Mouse (Mus musculus): Measurements from ENCODE around the gene Serinc3. TPM values are rescaled to one million over a fixed set of nuclear protein-coding genes. Genes with fewer than 3 reads are reported as not detected.

Gene Serinc3
- polyA plus RNA-seq, 1 experiment: 88.9 TPM

DNA sequence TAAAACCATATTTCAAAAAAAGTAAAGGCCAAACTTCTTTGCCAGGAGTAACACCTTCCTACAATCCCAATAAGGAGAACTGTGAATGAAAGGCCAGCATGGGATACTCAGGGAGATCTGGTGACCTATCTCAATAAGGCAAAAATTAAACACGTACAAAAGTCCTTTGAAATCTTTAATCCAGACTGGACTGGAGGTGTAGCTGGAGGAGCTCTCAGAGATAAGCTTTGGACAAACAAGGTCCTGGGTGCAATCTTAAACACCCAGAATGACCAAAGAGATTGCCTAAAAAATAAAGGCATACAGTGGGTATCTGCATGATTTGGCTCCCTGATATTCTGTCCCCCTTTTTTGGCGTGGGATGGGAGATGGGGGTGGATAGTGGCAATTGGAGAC, 1.4 kb downstream of the Serinc3 start:
- Histone ChIP-seq H3ac (ENCODE audit: control insufficient read depth, insufficient read length) (no peak overlapping the region), H3K4me2 (ENCODE audit: low read depth) (peak overlapping the region; percentile 94), H3K36me3 (ENCODE audit: control insufficient read depth, insufficient read depth) (no peaks in the 10 kb centered on the region), H3K79me2 (ENCODE audit: control insufficient read depth, insufficient read depth) (peaks cover 59% of the 10 kb centered on the region), H3K4me3 (peak overlapping the region; percentile 73), H3K27me3 (ENCODE audit: control insufficient read depth, insufficient read depth, insufficient read length) (no peaks in the 10 kb centered on the region)
- TF ChIP-seq MYOG (IDR thresholded peaks at IDR 0.05; ENCODE audit: control insufficient read depth in 1 of 3, insufficient read depth in 1 of 3, insufficient read length in 2 of 3, low read depth in 2 of 3) (no peak), REST (IDR thresholded peaks at IDR 0.05; ENCODE audit: insufficient read depth, insufficient read length) (no peak), USF1 (IDR thresholded peaks at IDR 0.05; ENCODE audit: low read depth) (no peak), POLR2A (IDR thresholded peaks at IDR 0.05; ENCODE audit: insufficient read length, low read depth) (no peak), MAX (IDR thresholded peaks at IDR 0.05; ENCODE audit: low read depth) (no peak)

- no peak for TF ChIP-seq MAX (IDR thresholded peaks at IDR 0.05; ENCODE audit: low read depth)
- TF ChIP-seq USF1 (IDR thresholded peaks at IDR 0.05; ENCODE audit: low read depth): no peak
- no peak for TF ChIP-seq MYOD1 (IDR thresholded peaks at IDR 0.05; ENCODE audit: control insufficient read depth in 1 of 3, insufficient read length in 2 of 3, low read depth in 2 of 3)
- no peak for TF ChIP-seq REST (IDR thresholded peaks at IDR 0.05; ENCODE audit: insufficient read depth, insufficient read length)
- TF ChIP-seq MYOG (IDR thresholded peaks at IDR 0.05; ENCODE audit: control insufficient read depth in 1 of 3, insufficient read depth in 1 of 3, insufficient read length in 2 of 3, low read depth in 2 of 3): no peak
- no peak for TF ChIP-seq TCF3 (IDR thresholded peaks at IDR 0.05; ENCODE audit: insufficient read length, low read depth)
- no peak for TF ChIP-seq TCF12 (IDR thresholded peaks at IDR 0.05; ENCODE audit: insufficient read depth, poor library complexity, severe bottlenecking)
- no peak for TF ChIP-seq POLR2A (IDR thresholded peaks at IDR 0.05; ENCODE audit: insufficient read length, low read depth)
- no peak for TF ChIP-seq E2F4 (IDR thresholded peaks at IDR 0.05; ENCODE audit: insufficient read depth)
- TF ChIP-seq POLR2AphosphoS2 (IDR thresholded peaks at IDR 0.05; ENCODE audit: insufficient read length, low read depth): no peak
- no peak for TF ChIP-seq CEBPB (IDR thresholded peaks at IDR 0.05; ENCODE audit: insufficient read depth, poor library complexity, severe bottlenecking)
- no peak for TF ChIP-seq SRF (IDR thresholded peaks at IDR 0.05; ENCODE audit: control insufficient read depth, insufficient read length, low read depth)
- Histone ChIP-seq H3K79me2 (ENCODE audit: control insufficient read depth, insufficient read depth) (peaks cover 65% of the 10 kb centered on the region), H3K4me2 (ENCODE audit: low read depth) (peak overlapping the region; percentile 94), H3K36me3 (ENCODE audit: control insufficient read depth, insufficient read depth) (no peaks in the 10 kb centered on the region), H3K27me3 (ENCODE audit: control insufficient read depth, insufficient read depth, insufficient read length) (no peaks in the 10 kb centered on the region), H3K4me3 (peak overlapping the region; percentile 73), H3ac (ENCODE audit: control insufficient read depth, insufficient read length) (no peak overlapping the region)
Observed at GRCm38 (mm10) chr2:163642685-163643575, 2.0 kb downstream of the Serinc3 start.

DNA sequence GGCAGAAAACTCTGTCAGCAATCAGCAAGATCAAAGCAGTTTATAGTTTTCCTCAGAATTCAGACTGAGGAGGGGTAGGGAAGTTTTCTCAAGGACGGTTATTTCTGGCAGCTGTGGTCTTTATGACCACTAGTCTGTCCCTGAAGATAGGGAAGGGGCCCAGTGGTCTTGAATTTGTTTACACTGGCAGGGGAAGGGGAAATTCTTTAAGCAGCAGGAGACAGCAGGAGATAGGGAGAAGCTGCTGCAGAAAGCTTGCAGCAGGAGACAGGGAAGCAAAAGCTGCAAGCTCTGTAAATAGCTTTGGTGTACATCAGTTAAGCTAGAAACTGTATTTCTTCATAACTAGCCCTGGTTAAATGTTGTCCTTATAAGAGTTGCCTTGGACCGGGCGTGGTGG, 3.2 kb downstream of the Serinc3 start:
- H3K4me3 ChIP-seq: no peak overlapping the region
- no peaks in the 10 kb centered on the region for H3K27me3 ChIP-seq (ENCODE audit: control insufficient read depth, insufficient read depth, insufficient read length)
- TF ChIP-seq POLR2AphosphoS2 (IDR thresholded peaks at IDR 0.05; ENCODE audit: insufficient read length, low read depth) (no peak), USF1 (IDR thresholded peaks at IDR 0.05; ENCODE audit: low read depth) (no peak), TCF3 (IDR thresholded peaks at IDR 0.05; ENCODE audit: insufficient read length, low read depth) (no peak), E2F4 (IDR thresholded peaks at IDR 0.05; ENCODE audit: insufficient read depth) (no peak), SRF (IDR thresholded peaks at IDR 0.05; ENCODE audit: control insufficient read depth, insufficient read length, low read depth) (no peak), REST (IDR thresholded peaks at IDR 0.05; ENCODE audit: insufficient read depth, insufficient read length) (no peak), MYOD1 (IDR thresholded peaks at IDR 0.05; ENCODE audit: control insufficient read depth in 1 of 3, insufficient read length in 2 of 3, low read depth in 2 of 3) (no peak), POLR2A (IDR thresholded peaks at IDR 0.05; ENCODE audit: insufficient read length, low read depth) (no peak), MAX (IDR thresholded peaks at IDR 0.05; ENCODE audit: low read depth) (no peak), MYOG (IDR thresholded peaks at IDR 0.05; ENCODE audit: control insufficient read depth in 1 of 3, insufficient read depth in 1 of 3, insufficient read length in 2 of 3, low read depth in 2 of 3) (no peak), TCF12 (IDR thresholded peaks at IDR 0.05; ENCODE audit: insufficient read depth, poor library complexity, severe bottlenecking) (no peak), CEBPB (IDR thresholded peaks at IDR 0.05; ENCODE audit: insufficient read depth, poor library complexity, severe bottlenecking) (no peak)
- peaks cover 78% of the 10 kb centered on the region for H3K79me2 ChIP-seq (ENCODE audit: control insufficient read depth, insufficient read depth)
- peaks cover 2% of the 10 kb centered on the region for H3K36me3 ChIP-seq (ENCODE audit: control insufficient read depth, insufficient read depth)
- peak overlapping the region; percentile 29 for H3K4me2 ChIP-seq (ENCODE audit: low read depth)
- H3ac ChIP-seq (ENCODE audit: control insufficient read depth, insufficient read length): no peak overlapping the region

- Histone ChIP-seq H3K4me2 (ENCODE audit: low read depth) (no peak overlapping the region), H3K36me3 (ENCODE audit: control insufficient read depth, insufficient read depth) (peaks cover 13% of the 10 kb centered on the region), H3K4me3 (no peak overlapping the region), H3K79me2 (ENCODE audit: control insufficient read depth, insufficient read depth) (peaks cover 83% of the 10 kb centered on the region), H3K27me3 (ENCODE audit: control insufficient read depth, insufficient read depth, insufficient read length) (no peaks in the 10 kb centered on the region), H3ac (ENCODE audit: control insufficient read depth, insufficient read length) (no peak overlapping the region)
- no peak for TF ChIP-seq E2F4 (IDR thresholded peaks at IDR 0.05; ENCODE audit: insufficient read depth)
- no peak for TF ChIP-seq POLR2A (IDR thresholded peaks at IDR 0.05; ENCODE audit: insufficient read length, low read depth)
- no peak for TF ChIP-seq REST (IDR thresholded peaks at IDR 0.05; ENCODE audit: insufficient read depth, insufficient read length)
- no peak for TF ChIP-seq USF1 (IDR thresholded peaks at IDR 0.05; ENCODE audit: low read depth)
- no peak for TF ChIP-seq CEBPB (IDR thresholded peaks at IDR 0.05; ENCODE audit: insufficient read depth, poor library complexity, severe bottlenecking)
- TF ChIP-seq POLR2AphosphoS2 (IDR thresholded peaks at IDR 0.05; ENCODE audit: insufficient read length, low read depth): no peak
- no peak for TF ChIP-seq TCF12 (IDR thresholded peaks at IDR 0.05; ENCODE audit: insufficient read depth, poor library complexity, severe bottlenecking)
- TF ChIP-seq TCF3 (IDR thresholded peaks at IDR 0.05; ENCODE audit: insufficient read length, low read depth): no peak
- no peak for TF ChIP-seq MYOD1 (IDR thresholded peaks at IDR 0.05; ENCODE audit: control insufficient read depth in 1 of 3, insufficient read length in 2 of 3, low read depth in 2 of 3)
- no peak for TF ChIP-seq SRF (IDR thresholded peaks at IDR 0.05; ENCODE audit: control insufficient read depth, insufficient read length, low read depth)
- no peak for TF ChIP-seq MAX (IDR thresholded peaks at IDR 0.05; ENCODE audit: low read depth)
- no peak for TF ChIP-seq MYOG (IDR thresholded peaks at IDR 0.05; ENCODE audit: control insufficient read depth in 1 of 3, insufficient read depth in 1 of 3, insufficient read length in 2 of 3, low read depth in 2 of 3)
Observed at GRCm38 (mm10) chr2:163640493-163640892, 4.4 kb downstream of the Serinc3 start.

Measured in myocyte (in vitro differentiated cells).